Mouse (Mus musculus) stomach, embryonic 16.5 days (tissue): Measurements from ENCODE around the gene Kif3a. TPM values are rescaled to one million over a fixed set of nuclear protein-coding genes. Genes with fewer than 3 reads are reported as not detected.
A peak's percentile ranks its signal among the peaks of the same experiment; 100 is the strongest.

Source experiments
- ATAC-seq: fragments of 200-750 bp; cut with Nextera tagmentation; 2 replicates; pipeline ENCODE4 v1.8.0; 2017; ENCODE audit warnings: moderate number of reproducible peaks, moderate TSS enrichment; ENCODE audit not compliant: insufficient read depth, low FRiP score
- H3K27ac ChIP-seq: fragments of 300-500 bp; sonication (generic); 2 replicates; pipeline ENCODE4 v1.5.1; 2014; ENCODE audit warnings: low read length
- H3K27me3 ChIP-seq: fragments of 300-500 bp; sonication (generic); 2 replicates; pipeline ENCODE4 v1.6.1; 2014; ENCODE audit warnings: low read length, control low read depth, mixed read lengths; ENCODE audit not compliant: control insufficient read depth, insufficient read depth
- H3K36me3 ChIP-seq: fragments of 300-500 bp; sonication (generic); 2 replicates; pipeline ENCODE4 v1.6.1; 2014; ENCODE audit warnings: low read length; ENCODE audit not compliant: control insufficient read depth, insufficient read depth
- H3K4me1 ChIP-seq: fragments of 300-500 bp; sonication (generic); 2 replicates; pipeline ENCODE4 v1.6.1; 2014; ENCODE audit warnings: low read length, control low read depth, mixed read lengths; ENCODE audit not compliant: control insufficient read depth, insufficient read depth
- H3K4me2 ChIP-seq: fragments of 300-500 bp; sonication (generic); 2 replicates; pipeline ENCODE4 v1.6.1; 2014; ENCODE audit warnings: low read depth, low read length, mixed read lengths
- H3K4me3 ChIP-seq: fragments of 300-500 bp; sonication (generic); replicated peaks from 2 replicates; pipeline ENCODE4 v1.5.1; 2014; ENCODE audit warnings: mild to moderate bottlenecking, low read length
- H3K9ac ChIP-seq: fragments of 300-500 bp; sonication (generic); 2 replicates; pipeline ENCODE4 v1.6.1; 2014; ENCODE audit warnings: low read length
- H3K9me3 ChIP-seq: fragments of 300-500 bp; sonication (generic); replicated peaks from 2 replicates; pipeline ENCODE4 v1.6.1; 2016; ENCODE audit warnings: low read length, control low read depth; ENCODE audit not compliant: control insufficient read depth
- WGBS: fragments of 180-500 bp; shearing (Covaris S2); extraction: QIAGEN DNeasy Blood & Tissue Kit; methylation state at CpG from one replicate; pipeline ENCODE4 v1.1.7; 2014; 5-methylcytosine and 5-hydroxymethylcytosine counted together
- polyA plus RNA-seq: library from polyadenylated mRNA; unstranded; fragments of >200 nt; fragmentation: Nextera tagmentation; extraction: Ambion mirVana; gene quantifications from 2 replicates; pipeline ENCODE4 v1.2.1, GENCODE M21; 2015

Gene Kif3a
- polyA plus RNA-seq, 1 experiment from 2014 or later, result 57.0 TPM

GRCm38 (mm10) chr11:53523545-53524405 is 43.4 kb upstream of the Kif3a start:
- ATAC-seq, result no peak
- Histone ChIP-seq H3K9me3 (no peaks in the 10 kb centered on the region), H3K4me2 (no peak overlapping the region), H3K27me3 (no peaks in the 10 kb centered on the region), H3K27ac (no peak overlapping the region), H3K4me1 (peaks cover 30% of the 10 kb centered on the region), H3K36me3 (no peaks in the 10 kb centered on the region), H3K4me3 (no peak overlapping the region), H3K9ac (no peak overlapping the region)
- WGBS, result 75% methylated on average over 14 of the region's 14 CpGs

GRCm38 (mm10) chr11:53524905-53525304 is 42.3 kb upstream of the Kif3a start:
- no peak overlapping the region for H3K4me3 ChIP-seq

GRCm38 (mm10) chr11:53525461-53525860 is 41.7 kb upstream of the Kif3a start:
- Histone ChIP-seq H3K4me3 (no peak overlapping the region), H3K9me3 (no peaks in the 10 kb centered on the region), H3K4me1 (peaks cover 36% of the 10 kb centered on the region), H3K27me3 (no peaks in the 10 kb centered on the region), H3K4me2 (no peak overlapping the region), H3K27ac (no peak overlapping the region), H3K36me3 (no peaks in the 10 kb centered on the region), H3K9ac (no peak overlapping the region)
- WGBS, result 44% methylated on average over 4 of the region's 4 CpGs
- ATAC-seq, result no peak

More at GRCm38 (mm10) chr11:53524905-53525304, 42.3 kb upstream of the Kif3a start:
- no peaks in the 10 kb centered on the region for H3K36me3 ChIP-seq
- peaks cover 37% of the 10 kb centered on the region for H3K4me1 ChIP-seq
- H3K9ac ChIP-seq, result no peak overlapping the region
- H3K27ac ChIP-seq, result no peak overlapping the region
- no peaks in the 10 kb centered on the region for H3K9me3 ChIP-seq
- no peak overlapping the region for H3K4me2 ChIP-seq
- no peaks in the 10 kb centered on the region for H3K27me3 ChIP-seq
- no peak for ATAC-seq
- 74% methylated on average over 6 of the region's 6 CpGs for WGBS

GRCm38 (mm10) chr11:53528397-53529252 is 38.6 kb upstream of the Kif3a start:
- 0 out of 2 replicates have a peak overlapping the region, but pooled peaks have one; percentile 26 for H3K9ac ChIP-seq
- H3K27ac ChIP-seq, result peak overlapping the region; percentile 17; the same call in 1 of the 2 replicates
- ATAC-seq, result no peak
- WGBS, result 68% methylated on average over 9 of the region's 9 CpGs
- no peak overlapping the region for H3K4me2 ChIP-seq
- no peaks in the 10 kb centered on the region for H3K9me3 ChIP-seq
- no peak overlapping the region for H3K4me3 ChIP-seq
- H3K4me1 ChIP-seq, result peaks cover 15% of the 10 kb centered on the region
- no peaks in the 10 kb centered on the region for H3K36me3 ChIP-seq
- no peaks in the 10 kb centered on the region for H3K27me3 ChIP-seq

- H3K27me3 ChIP-seq, result no peaks in the 10 kb centered on the region
- WGBS, result 46% methylated on average over 6 of the region's 6 CpGs
- H3K4me3 ChIP-seq, result no peak overlapping the region
- H3K4me2 ChIP-seq, result no peak overlapping the region
- H3K9me3 ChIP-seq, result no peaks in the 10 kb centered on the region
- H3K4me1 ChIP-seq, result peaks cover 9% of the 10 kb centered on the region
- ATAC-seq, result no peak
- peak overlapping the region; percentile 50; the same call in 1 of the 2 replicates for H3K9ac ChIP-seq
- no peak overlapping the region for H3K27ac ChIP-seq
- H3K36me3 ChIP-seq, result 0 out of 2 replicates have a peak, but pooled peaks cover 3% of the 10 kb centered on the region
These were observed 38.0 kb upstream of the Kif3a start for GRCm38 (mm10) chr11:53529253-53529557.

GRCm38 (mm10) chr11:53530001-53530400 is 37.2 kb upstream of the Kif3a start:
- no peaks in the 10 kb centered on the region for H3K27me3 ChIP-seq
- 76% methylated on average over 9 of the region's 9 CpGs for WGBS
- H3K4me1 ChIP-seq, result peaks cover 9% of the 10 kb centered on the region
- H3K4me3 ChIP-seq, result no peak overlapping the region
- no peak overlapping the region for H3K27ac ChIP-seq
- no peak for ATAC-seq
- H3K36me3 ChIP-seq, result 0 out of 2 replicates have a peak, but pooled peaks cover 3% of the 10 kb centered on the region
- H3K9ac ChIP-seq, result no peak overlapping the region
- no peak overlapping the region for H3K4me2 ChIP-seq
- H3K9me3 ChIP-seq, result no peaks in the 10 kb centered on the region

- H3K9me3 ChIP-seq, result no peaks in the 10 kb centered on the region
- H3K27me3 ChIP-seq, result no peaks in the 10 kb centered on the region
- no peak for ATAC-seq
- no peak overlapping the region for H3K9ac ChIP-seq
- peaks cover 9% of the 10 kb centered on the region for H3K4me1 ChIP-seq
- 0 out of 2 replicates have a peak, but pooled peaks cover 8% of the 10 kb centered on the region for H3K36me3 ChIP-seq
- 88% methylated on average over 10 of the region's 10 CpGs for WGBS
- H3K27ac ChIP-seq, result no peak overlapping the region
- H3K4me3 ChIP-seq, result no peak overlapping the region
- H3K4me2 ChIP-seq, result no peak overlapping the region
These were observed 35.5 kb upstream of the Kif3a start for GRCm38 (mm10) chr11:53531578-53532230.

GRCm38 (mm10) chr11:53532231-53532620 is 35.0 kb upstream of the Kif3a start:
- 96% methylated on average over 1 of the region's 1 CpGs for WGBS
- Histone ChIP-seq H3K9ac (no peak overlapping the region), H3K4me2 (no peak overlapping the region), H3K4me1 (peaks cover 9% of the 10 kb centered on the region), H3K36me3 (peaks cover 12% of the 10 kb centered on the region), H3K4me3 (no peak overlapping the region), H3K9me3 (no peaks in the 10 kb centered on the region), H3K27me3 (no peaks in the 10 kb centered on the region), H3K27ac (no peak overlapping the region)
- no peak for ATAC-seq
